Mouse (Mus musculus) stomach, embryonic 14.5 days (tissue): Measurements from ENCODE around the gene 2810004N23Rik. TPM values are rescaled to one million over a fixed set of nuclear protein-coding genes. Genes with fewer than 3 reads are reported as not detected.

ENCODE experiments used
- ATAC-seq: fragments of 200-750 bp; cut with Nextera tagmentation; 2 replicates; pipeline ENCODE4 v1.8.0; 2017; ENCODE audit warnings: low read depth, moderate TSS enrichment; ENCODE audit not compliant: insufficient number of reproducible peaks, insufficient read depth, low FRiP score
- H3K27ac ChIP-seq: fragments of 300-500 bp; sonication (generic); 2 replicates; pipeline ENCODE4 v1.5.1; 2014; ENCODE audit warnings: mild to moderate bottlenecking, low read length, moderate library complexity, mixed read lengths
- H3K27me3 ChIP-seq: fragments of 300-500 bp; sonication (generic); 2 replicates; pipeline ENCODE4 v1.6.1; 2014; ENCODE audit warnings: low read length, control low read depth, mixed read lengths; ENCODE audit not compliant: control insufficient read depth, insufficient read depth
- H3K36me3 ChIP-seq: fragments of 300-500 bp; sonication (generic); 2 replicates; pipeline ENCODE4 v1.6.1; 2014; ENCODE audit warnings: mild to moderate bottlenecking, control low read depth, low read length, moderate library complexity, mixed read lengths; ENCODE audit not compliant: control insufficient read depth, insufficient read depth
- H3K4me1 ChIP-seq: fragments of 300-500 bp; sonication (generic); 2 replicates; pipeline ENCODE4 v1.6.1; 2014; ENCODE audit warnings: low read length, control low read depth, mixed read lengths; ENCODE audit not compliant: control insufficient read depth, insufficient read depth
- H3K4me2 ChIP-seq: fragments of 300-500 bp; sonication (generic); replicated peaks from 2 replicates; pipeline ENCODE4 v1.6.1; 2014; ENCODE audit warnings: low read depth, low read length, control low read depth
- H3K4me3 ChIP-seq: fragments of 300-500 bp; sonication (generic); 2 replicates; pipeline ENCODE4 v1.5.1; 2014; ENCODE audit warnings: low read depth, low read length, control low read depth
- H3K9ac ChIP-seq: fragments of 300-500 bp; sonication (generic); replicated peaks from 2 replicates; pipeline ENCODE4 v1.6.1; 2014; ENCODE audit warnings: low read depth, mild to moderate bottlenecking, control low read depth, low read length, moderate library complexity, mixed read lengths
- H3K9me3 ChIP-seq: fragments of 300-500 bp; sonication (generic); 2 replicates; pipeline ENCODE4 v1.6.1; 2016; ENCODE audit warnings: low read depth, low read length, control low read depth; ENCODE audit not compliant: control insufficient read depth
- WGBS: fragments of 180-500 bp; shearing (Covaris S2); extraction: QIAGEN DNeasy Blood & Tissue Kit; methylation state at CpG from one replicate; pipeline ENCODE4 v1.1.7; 2014; 5-methylcytosine and 5-hydroxymethylcytosine counted together
- polyA plus RNA-seq: library from polyadenylated mRNA; unstranded; fragments of >200 nt; fragmentation: Nextera tagmentation; extraction: Ambion mirVana; gene quantifications from 2 replicates; pipeline ENCODE4 v1.2.1, GENCODE M21; 2014

2810004N23Rik gene
- polyA plus RNA-seq, 1 experiment from 2014 or later = 43.7 TPM

GRCm38 (mm10) chr8:124793661-124794485 lies 69.0 kb downstream of the 2810004N23Rik start:
- Histone ChIP-seq H3K36me3 (no peaks in the 10 kb centered on the region), H3K27me3 (peaks cover 36% of the 10 kb centered on the region), H3K9ac (no peak overlapping the region), H3K9me3 (no peaks in the 10 kb centered on the region), H3K27ac (no peak overlapping the region), H3K4me1 (peaks cover 20% of the 10 kb centered on the region), H3K4me3 (peak overlapping the region; percentile 59), H3K4me2 (peak overlapping the region; percentile 99)
- peak; percentile 15; the same call in 1 of the 2 replicates for ATAC-seq
- WGBS = under 1% methylated on average over 72 of the region's 81 CpGs

- no peaks in the 10 kb centered on the region for H3K9me3 ChIP-seq
- peak; percentile 76 for ATAC-seq
- H3K4me2 ChIP-seq = peak overlapping the region; percentile 99
- peaks cover 20% of the 10 kb centered on the region for H3K4me1 ChIP-seq
- H3K27ac ChIP-seq = no peak overlapping the region
- peaks cover 36% of the 10 kb centered on the region for H3K27me3 ChIP-seq
- H3K4me3 ChIP-seq = peak overlapping the region; percentile 59
- WGBS = 0% methylated on average over 50 of the region's 51 CpGs
- no peak overlapping the region for H3K9ac ChIP-seq
- no peaks in the 10 kb centered on the region for H3K36me3 ChIP-seq
These were observed 69.7 kb downstream of the 2810004N23Rik start for GRCm38 (mm10) chr8:124793172-124793651.

- WGBS = under 1% methylated on average over 36 of the region's 39 CpGs
- Histone ChIP-seq H3K4me3 (peak within 1 kb of the TSS; percentile 59), H3K9me3 (no peaks in the 10 kb centered on the region), H3K9ac (no peak within 1 kb of the TSS), H3K27me3 (peaks cover 36% of the 10 kb centered on the region), H3K4me1 (peaks cover 20% of the 10 kb centered on the region), H3K36me3 (no peaks in the 10 kb centered on the region), H3K4me2 (peak within 1 kb of the TSS; percentile 99), H3K27ac (no peak within 1 kb of the TSS)
- ATAC-seq = peak; percentile 79; the same call in 1 of the 2 replicates
These were observed 70.2 kb downstream of the 2810004N23Rik start, which contains the start of gene Trim67 for GRCm38 (mm10) chr8:124792708-124793107. TSS of gene Trim67 (plus strand) at chr8:124793092.

GRCm38 (mm10) chr8:124792186-124792585 lies 70.7 kb downstream of the 2810004N23Rik start:
- Histone ChIP-seq H3K4me3 (peak overlapping the region; percentile 59), H3K9me3 (no peaks in the 10 kb centered on the region), H3K4me2 (peak overlapping the region; percentile 99), H3K36me3 (no peaks in the 10 kb centered on the region), H3K4me1 (peaks cover 20% of the 10 kb centered on the region), H3K27ac (no peak overlapping the region), H3K27me3 (peaks cover 36% of the 10 kb centered on the region), H3K9ac (no peak overlapping the region)
- under 1% methylated on average over 32 of the region's 32 CpGs for WGBS
- no peak for ATAC-seq

- peak overlapping the region; percentile 99 for H3K4me2 ChIP-seq
- peaks cover 36% of the 10 kb centered on the region for H3K27me3 ChIP-seq
- H3K36me3 ChIP-seq = no peaks in the 10 kb centered on the region
- peaks cover 20% of the 10 kb centered on the region for H3K4me1 ChIP-seq
- no peak overlapping the region for H3K27ac ChIP-seq
- H3K9me3 ChIP-seq = no peaks in the 10 kb centered on the region
- H3K4me3 ChIP-seq = peak overlapping the region; percentile 59; the same call in 1 of the 2 replicates
- H3K9ac ChIP-seq = no peak overlapping the region
- no peak for ATAC-seq
- WGBS = 44% methylated on average over 4 of the region's 4 CpGs
These were observed 71.2 kb downstream of the 2810004N23Rik start for GRCm38 (mm10) chr8:124791751-124792150.

GRCm38 (mm10) chr8:124790676-124791075 lies 72.2 kb downstream of the 2810004N23Rik start:
- Histone ChIP-seq H3K4me1 (peaks cover 20% of the 10 kb centered on the region), H3K4me3 (no peak overlapping the region), H3K36me3 (no peaks in the 10 kb centered on the region), H3K27ac (no peak overlapping the region), H3K4me2 (no peak overlapping the region), H3K9me3 (no peaks in the 10 kb centered on the region), H3K27me3 (peaks cover 29% of the 10 kb centered on the region), H3K9ac (no peak overlapping the region)
- 71% methylated on average over 4 of the region's 4 CpGs for WGBS
- no peak for ATAC-seq

Other genes starting within 250 kb of the 2810004N23Rik start
- 40.3 and 41.6 TPM in 2 replicates for gene 2310022B05Rik, start 199.8 kb downstream of the 2810004N23Rik start, polyA plus RNA-seq
- gene Ttc13, start 141.1 kb downstream of the 2810004N23Rik start, polyA plus RNA-seq = 45.5 and 46.9 TPM in 2 replicates
- 25.0 and 27.9 TPM in 2 replicates for gene Arv1, start 141.0 kb downstream of the 2810004N23Rik start, polyA plus RNA-seq
- 6.1 and 6.4 TPM in 2 replicates for gene Fam89a, start 111.3 kb downstream of the 2810004N23Rik start, polyA plus RNA-seq
- gene Trim67, start 70.0 kb downstream of the 2810004N23Rik start, polyA plus RNA-seq = 0.95 and 1.1 TPM in 2 replicates
- 92.8 and 98.0 TPM in 2 replicates for gene Gnpat, start 87 bp downstream of the 2810004N23Rik start, polyA plus RNA-seq
- gene Exoc8, start 34.6 kb upstream of the 2810004N23Rik start, polyA plus RNA-seq = 7.8 and 8.9 TPM in 2 replicates
- 6.9 and 9.1 TPM in 2 replicates for gene Sprtn, start 34.8 kb upstream of the 2810004N23Rik start, polyA plus RNA-seq
- 20.1 and 21.8 TPM in 2 replicates for gene Egln1, start 86.2 kb upstream of the 2810004N23Rik start, polyA plus RNA-seq
- 128 and 132 TPM in 2 replicates for gene Tsnax, start 149.9 kb upstream of the 2810004N23Rik start, polyA plus RNA-seq
- 1.9 and 3.0 TPM in 2 replicates for gene Disc1, start 191.1 kb upstream of the 2810004N23Rik start, polyA plus RNA-seq